Mouse (Mus musculus): Measurements from ENCODE around the gene Vangl2.
"Not testable (repeated sequence)": the region's sequence is repeated elsewhere in the genome, so short reads cannot be mapped to it uniquely, and the experiment has no call there.

The Vangl2 gene

GRCm38 (mm10) chr1:172001665-172002064, 26.6 kb downstream of the Vangl2 start:
- DNase-seq (ENCODE audit: low spot score), result no peak

GRCm38 (mm10) chr1:172000641-172001040, 27.6 kb downstream of the Vangl2 start:
- peak; percentile 67 for DNase-seq (ENCODE audit: low spot score)

- DNase-seq (ENCODE audit: low spot score), result no peak
These were observed 29.2 kb downstream of the Vangl2 start for GRCm38 (mm10) chr1:171998820-171999597.

- DNase-seq (ENCODE audit: low spot score), result no peak
These were observed 31.5 kb downstream of the Vangl2 start for GRCm38 (mm10) chr1:171996701-171997100.

GRCm38 (mm10) chr1:171994918-171995715, 33.1 kb downstream of the Vangl2 start:
- no peak for DNase-seq (ENCODE audit: low spot score)

- DNase-seq (ENCODE audit: low spot score), result no peak
These were observed 33.7 kb downstream of the Vangl2 start for GRCm38 (mm10) chr1:171994501-171994900.

- no peak for DNase-seq (ENCODE audit: low spot score)
These were observed 35.2 kb downstream of the Vangl2 start for GRCm38 (mm10) chr1:171992901-171993530.

GRCm38 (mm10) chr1:171991883-171992282, 36.4 kb downstream of the Vangl2 start:
- DNase-seq (ENCODE audit: low spot score), result no peak

GRCm38 (mm10) chr1:171984121-171984520, 44.1 kb downstream of the Vangl2 start:
- no peak for DNase-seq (ENCODE audit: low spot score)

GRCm38 (mm10) chr1:171983372-171984001, 44.8 kb downstream of the Vangl2 start:
- no peak for DNase-seq (ENCODE audit: low spot score)

GRCm38 (mm10) chr1:171982740-171983139, 45.5 kb downstream of the Vangl2 start:
- no peak for DNase-seq (ENCODE audit: low spot score)

GRCm38 (mm10) chr1:171982170-171982569, 46.1 kb downstream of the Vangl2 start:
- no peak for DNase-seq (ENCODE audit: low spot score)

- DNase-seq (ENCODE audit: low spot score), result no peak
These were observed 48.1 kb downstream of the Vangl2 start for GRCm38 (mm10) chr1:171979969-171980730.

- DNase-seq (ENCODE audit: low spot score), result no peak
These were observed 50.4 kb downstream of the Vangl2 start for GRCm38 (mm10) chr1:171977891-171978290.

- no peak for DNase-seq (ENCODE audit: low spot score)
These were observed 51.3 kb downstream of the Vangl2 start for GRCm38 (mm10) chr1:171976826-171977539.

- DNase-seq (ENCODE audit: low spot score), result no peak
These were observed 52.4 kb downstream of the Vangl2 start for GRCm38 (mm10) chr1:171975831-171976230.

GRCm38 (mm10) chr1:171975377-171975776, 52.9 kb downstream of the Vangl2 start:
- DNase-seq (ENCODE audit: low spot score), result no peak

- DNase-seq (ENCODE audit: low spot score), result not testable (repeated sequence)
These were observed 53.9 kb downstream of the Vangl2 start for GRCm38 (mm10) chr1:171974361-171974760.

- no peak for DNase-seq (ENCODE audit: low spot score)
These were observed 57.2 kb downstream of the Vangl2 start for GRCm38 (mm10) chr1:171970854-171971586.

- no peak for DNase-seq (ENCODE audit: low spot score)
These were observed 59.0 kb downstream of the Vangl2 start for GRCm38 (mm10) chr1:171969221-171969620.

Measured in retina, embryonic 14.5 days (tissue).